Mouse (Mus musculus) mature B cell (primary cell): ENCODE results near the gene Slc27a5.

Experiments used
- in situ Hi-C: fragments of 300-500 bp; cut with MboI; formaldehyde crosslinking; loops from 2 replicates; pipeline ENCODE4 v1.14.3; 2019

Slc27a5 gene

GRCm38 (mm10) chr7:13024805-13025204 is 26.8 kb upstream of the Slc27a5 start:
- in situ Hi-C loops, result loop anchor here (25.0 kb wide), 1 partner anchor 538 kb away; the partner anchor contains the start of gene Zfp606

GRCm38 (mm10) chr7:13023928-13024731 is 26.1 kb upstream of the Slc27a5 start:
- in situ Hi-C loops, result loop anchor here (25.0 kb wide), 1 partner anchor 537 kb away; the partner anchor contains the start of gene Zfp606

- in situ Hi-C loops, result loop anchor here (25.0 kb wide), 1 partner anchor 536 kb away; the partner anchor contains the start of gene Zfp606
Measured at GRCm38 (mm10) chr7:13022773-13023535, 25.0 kb upstream of the Slc27a5 start.

DNA sequence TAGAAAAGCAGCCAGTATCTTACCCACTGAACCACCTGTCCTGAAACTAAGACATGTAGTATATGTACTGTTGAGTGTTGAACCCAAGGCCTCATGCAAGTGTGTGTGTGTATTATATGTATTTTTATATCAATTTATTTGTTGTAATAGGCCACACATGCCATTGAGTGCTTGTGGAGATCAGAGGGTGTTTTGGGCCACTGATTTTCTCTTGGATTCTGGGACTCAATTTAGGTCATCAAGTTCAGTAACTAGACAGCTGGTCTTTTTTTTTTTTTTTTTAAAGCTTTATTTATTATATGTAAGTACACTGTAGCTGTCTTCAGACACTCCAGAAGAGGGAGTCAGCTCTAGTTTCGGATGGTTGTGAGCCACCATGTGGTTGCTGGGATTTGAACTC is 17.2 kb upstream of the Slc27a5 start:
- in situ Hi-C loops, result loop anchor here (25.0 kb wide), 1 partner anchor 528 kb away; the partner anchor contains the start of gene Zfp606

GRCm38 (mm10) chr7:13014275-13014839 is 16.4 kb upstream of the Slc27a5 start:
- in situ Hi-C loops, result loop anchor here (25.0 kb wide), 1 partner anchor 527 kb away; the partner anchor contains the start of gene Zfp606

DNA sequence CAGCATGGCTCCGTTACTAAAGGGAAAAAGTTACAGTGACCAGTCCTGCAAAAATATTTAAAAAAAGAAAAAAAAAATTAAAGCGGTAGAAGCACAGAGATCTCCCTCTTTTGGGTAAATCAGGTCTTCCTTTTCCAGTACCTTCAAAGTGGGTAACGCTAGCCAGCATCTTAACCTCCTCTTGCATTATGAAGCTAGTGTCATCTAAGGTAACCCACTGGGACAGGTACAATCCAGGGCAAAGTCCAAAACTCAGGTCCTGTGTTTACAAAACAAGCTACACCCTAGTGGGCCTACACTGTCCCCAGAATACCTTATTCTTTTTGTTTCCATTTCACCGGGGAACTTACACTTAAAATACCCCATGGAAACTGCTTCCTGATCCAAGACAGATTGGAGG is 15.7 kb upstream of the Slc27a5 start:
- in situ Hi-C loops, result loop anchor here (25.0 kb wide), 1 partner anchor 526 kb away; the partner anchor contains the start of gene Zfp606

- in situ Hi-C loops, result loop anchor here (25.0 kb wide), 1 partner anchor 523 kb away; the partner anchor contains the start of gene Zfp606
Measured at GRCm38 (mm10) chr7:13010005-13010908, 12.3 kb upstream of the Slc27a5 start, which contains the start of gene Zbtb45. TSS of gene Zbtb45 (minus strand) at chr7:13010034.

- in situ Hi-C loops, result loop anchor here (5.0 to 25.0 kb wide), 2 partner anchors 33 to 522 kb away; partner anchors contain the start of gene Zfp606
Measured at GRCm38 (mm10) chr7:13009143-13010004, 11.4 kb upstream of the Slc27a5 start.

DNA sequence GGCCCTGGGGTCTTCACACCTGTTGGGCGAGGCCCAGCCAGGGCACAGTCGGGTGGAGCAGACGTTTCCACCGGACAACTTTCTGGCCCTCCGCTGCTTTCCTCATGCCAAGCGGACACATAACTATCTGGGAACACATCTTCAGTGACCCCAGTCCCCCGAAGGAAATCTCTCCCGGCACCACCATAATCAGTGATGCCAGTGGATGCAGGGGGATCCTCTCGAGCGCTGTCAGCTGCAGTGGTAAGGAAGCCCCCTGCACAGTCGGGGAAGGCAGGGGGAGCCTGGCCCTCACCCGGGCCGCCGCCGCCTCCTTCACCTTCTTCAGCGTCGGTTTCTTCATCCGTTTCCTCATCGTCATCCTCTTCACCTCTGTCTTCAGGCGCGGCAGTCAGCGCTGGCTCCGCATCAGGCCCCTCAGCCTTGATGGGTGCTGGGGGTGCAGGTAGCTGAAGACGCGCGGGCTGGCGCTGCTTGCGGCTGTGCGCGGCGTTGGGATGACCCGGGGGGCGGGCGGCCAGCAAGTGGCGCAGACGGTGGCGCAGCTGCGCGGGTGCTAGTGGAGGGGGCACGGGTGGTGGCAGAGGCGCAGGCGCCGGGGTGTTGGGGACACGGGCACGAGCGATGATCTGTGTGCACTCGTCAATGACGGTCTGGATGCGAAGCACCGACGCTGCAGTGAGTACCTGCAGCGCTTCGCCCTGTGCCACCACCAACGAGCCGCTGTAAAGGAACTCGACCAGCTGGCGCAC is 9.5 kb upstream of the Slc27a5 start:
- in situ Hi-C loops, result loop anchor here (5.0 to 25.0 kb wide), 2 partner anchors 35 to 520 kb away; partner anchors contain the start of gene Zfp606

GRCm38 (mm10) chr7:13006531-13006930 is 8.5 kb upstream of the Slc27a5 start:
- in situ Hi-C loops, result loop anchor here (5.0 to 25.0 kb wide), 2 partner anchors 36 to 519 kb away; partner anchors contain the start of gene Zfp606

GRCm38 (mm10) chr7:13006011-13006410 is 8.0 kb upstream of the Slc27a5 start:
- in situ Hi-C loops, result loop anchor here (5.0 to 25.0 kb wide), 2 partner anchors 36 to 519 kb away; partner anchors contain the start of gene Zfp606

GRCm38 (mm10) chr7:13003380-13003779 is 5.4 kb upstream of the Slc27a5 start:
- in situ Hi-C loops, result loop anchor here (25.0 kb wide), 1 partner anchor 516 kb away; the partner anchor contains the start of gene Zfp606

DNA sequence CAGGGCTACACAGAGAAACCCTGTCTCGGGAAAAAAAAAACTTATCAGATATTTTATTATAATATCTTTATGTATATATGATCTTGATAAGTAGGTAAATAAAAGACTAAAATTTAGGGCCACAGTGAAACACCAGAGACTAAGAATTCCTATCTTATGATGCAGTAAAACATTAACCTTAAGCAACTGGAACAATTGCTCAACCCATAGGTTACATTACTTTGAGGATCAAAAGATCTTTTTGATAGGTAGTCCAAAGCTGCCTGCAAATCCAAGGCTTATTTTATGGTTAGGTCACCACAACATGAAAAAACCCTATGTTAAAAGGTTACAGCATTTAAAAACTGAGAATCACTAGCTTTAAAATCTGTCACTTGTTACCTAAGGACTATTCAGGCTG is 3.6 kb upstream of the Slc27a5 start:
- in situ Hi-C loops, result loop anchor here (25.0 kb wide), 1 partner anchor 514 kb away; the partner anchor contains the start of gene Zfp606

- in situ Hi-C loops, result no loop called here
Measured at GRCm38 (mm10) chr7:12998851-12999250, 859 bp upstream of the Slc27a5 start, which contains the start of gene Trim28. TSS of gene Trim28 (plus strand) at chr7:12999114.

- in situ Hi-C loops, result no loop called here
Measured at GRCm38 (mm10) chr7:12997230-12997629, 762 bp downstream of the Slc27a5 start.

DNA sequence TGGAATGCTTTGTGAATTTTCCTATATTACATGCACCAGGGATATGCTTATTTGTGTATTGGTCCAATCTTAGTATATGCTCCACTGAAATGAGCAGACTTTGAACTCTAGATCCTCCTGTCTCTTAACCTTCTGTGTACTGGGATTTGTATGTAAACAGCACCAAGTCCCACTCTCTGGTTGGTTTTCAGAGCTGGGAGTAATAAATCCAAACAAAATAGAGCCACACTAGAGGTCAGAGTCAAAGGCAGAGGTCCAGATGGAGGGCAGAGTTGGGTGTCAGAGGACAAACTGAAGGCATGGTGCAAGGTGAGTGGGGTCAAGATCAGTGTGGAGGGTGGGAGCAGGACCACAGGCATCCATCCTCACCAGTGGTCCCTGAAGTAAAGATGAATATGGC is 2.1 kb downstream of the Slc27a5 start:
- in situ Hi-C loops, result no loop called here

- in situ Hi-C loops, result no loop called here
Measured at GRCm38 (mm10) chr7:12993148-12993547, 4.8 kb downstream of the Slc27a5 start.

GRCm38 (mm10) chr7:12992222-12992621 is 5.8 kb downstream of the Slc27a5 start:
- in situ Hi-C loops, result no loop called here
